9 mouse cellular contexts compared by ENCODE assay signal in genomic region chr4:152257070-152257469, GRCm38 (mm10). TPM values are rescaled to one million over a fixed set of nuclear protein-coding genes. Genes with fewer than 3 reads are reported as not detected.
A peak's percentile ranks its signal among the peaks of the same experiment; 100 is the strongest.
DNase-seq lines count a peak whose midpoint lies in the region; ATAC-seq lines count a peak whose summit lies in the region.
"Had no signal": no experiment of that assay in that cellular context is flagged by ENCODE, and none has a peak within 500 bp of the region (broad histone marks: within the 10 kb centered on the region; RNA-seq: fewer than 3 reads in every experiment).

No protein-coding gene starts in this region.

- peaks cover 9% of the 10 kb centered on the region for H3K36me3 ChIP-seq in midbrain, embryonic 14.5 days (ENCODE audit: control insufficient read depth, insufficient read depth, low read length)
- H3K36me3 ChIP-seq in midbrain, embryonic 11.5 days (ENCODE audit: control insufficient read depth, insufficient read depth, low read length), result peaks cover 2% of the 10 kb centered on the region; the same call in 1 of the 2 replicates
- 0 out of 2 replicates have a peak, but pooled peaks cover 13% of the 10 kb centered on the region for H3K36me3 ChIP-seq in hindbrain, embryonic 12.5 days

- peak; percentile 39 for DNase-seq in midbrain, embryonic 14.5 days
- DNase-seq in midbrain, embryonic 11.5 days (ENCODE audit: low spot score, missing footprints), result no peak
- peak; percentile 83 for DNase-seq in cerebellum, adult 9-11 months
- DNase-seq in heart, adult 8-10 months (ENCODE audit: low spot score), result peak; percentile 58
- DNase-seq in left cerebral cortex, postnatal 10 days (ENCODE audit: extremely low spot score in 1 of 2, low spot score in 2 of 2), result peak; percentile 79 to 86
- peak; percentile 85 for DNase-seq in right cerebral cortex, adult 18-20 months
- DNase-seq in retina, embryonic 14.5 days (ENCODE audit: low spot score), result no peak

- H3K4me2 ChIP-seq in midbrain, embryonic 14.5 days (ENCODE audit: low read length), result no peak overlapping the region
- no peak overlapping the region for H3K4me2 ChIP-seq in midbrain, embryonic 11.5 days
- H3K4me2 ChIP-seq in hindbrain, embryonic 12.5 days (replicated peaks), result no peak overlapping the region

- H3K27ac ChIP-seq in midbrain, embryonic 14.5 days (replicated peaks; ENCODE audit: low read depth, low read length), result no peak overlapping the region
- H3K27ac ChIP-seq in midbrain, embryonic 11.5 days (ENCODE audit: low read depth, low read length), result no peak overlapping the region
- H3K27ac ChIP-seq in hindbrain, embryonic 12.5 days, result no peak overlapping the region

- intact Hi-C loops in left cerebral cortex, postnatal 10 days (cut with DNase I), result no loop called here

- H3K4me1 ChIP-seq in midbrain, embryonic 14.5 days (ENCODE audit: control insufficient read depth, insufficient read depth, low read length), result no peaks in the 10 kb centered on the region
- no peaks in the 10 kb centered on the region for H3K4me1 ChIP-seq in midbrain, embryonic 11.5 days (ENCODE audit: control insufficient read depth, insufficient read depth, low read length)
- H3K4me1 ChIP-seq in hindbrain, embryonic 12.5 days, result peaks cover 12% of the 10 kb centered on the region; the same call in 1 of the 2 replicates

- H3K4me3 ChIP-seq in midbrain, embryonic 14.5 days (replicated peaks; ENCODE audit: low read depth, low read length), result no peak overlapping the region
- no peak overlapping the region for H3K4me3 ChIP-seq in midbrain, embryonic 11.5 days (ENCODE audit: low read depth, low read length)
- no peak overlapping the region for H3K4me3 ChIP-seq in hindbrain, embryonic 12.5 days

- no peak overlapping the region for H3K9ac ChIP-seq in midbrain, embryonic 14.5 days (replicated peaks; ENCODE audit: low read length)
- H3K9ac ChIP-seq in midbrain, embryonic 11.5 days (ENCODE audit: low read length), result no peak overlapping the region
- no peak overlapping the region for H3K9ac ChIP-seq in hindbrain, embryonic 12.5 days

- no peak for ATAC-seq in midbrain, embryonic 14.5 days (ENCODE audit: low FRiP score, low TSS enrichment)
- no peak for ATAC-seq in midbrain, embryonic 11.5 days (ENCODE audit: low FRiP score)
- ATAC-seq in hindbrain, embryonic 12.5 days (ENCODE audit: low FRiP score), result no peak

- no peaks in the 10 kb centered on the region for H3K27me3 ChIP-seq in midbrain, embryonic 14.5 days (ENCODE audit: control insufficient read depth, insufficient read depth, low read length)
- H3K27me3 ChIP-seq in midbrain, embryonic 11.5 days (ENCODE audit: control insufficient read depth, insufficient read depth, low read length), result no peaks in the 10 kb centered on the region
- no peaks in the 10 kb centered on the region; the same call in 1 of the 2 replicates for H3K27me3 ChIP-seq in hindbrain, embryonic 12.5 days

- H3K9me3 ChIP-seq in midbrain, embryonic 14.5 days (ENCODE audit: control insufficient read depth, low read length), result no peaks in the 10 kb centered on the region
- no peaks in the 10 kb centered on the region for H3K9me3 ChIP-seq in midbrain, embryonic 11.5 days (ENCODE audit: control insufficient read depth, low read length)
- no peaks in the 10 kb centered on the region for H3K9me3 ChIP-seq in hindbrain, embryonic 12.5 days (replicated peaks)

- WGBS in midbrain, embryonic 14.5 days, result 77% methylated on average over 6 of the region's 6 CpGs
- 84% methylated on average over 6 of the region's 6 CpGs for WGBS in midbrain, embryonic 11.5 days
- 68% methylated on average over 6 of the region's 6 CpGs for WGBS in hindbrain, embryonic 12.5 days

RNA-seq across cellular contexts. Expression of gene Gpr153, which starts 17.0 kb away (rescaled TPM):
- 14.0 and 15.2 TPM in 2 replicates for polyA plus RNA-seq in midbrain, embryonic 14.5 days (2014; fragmentation: Nextera tagmentation; extraction: Ambion mirVana)
- 7.4 and 9.5 TPM in 2 replicates for polyA plus RNA-seq in midbrain, embryonic 11.5 days (2014; fragmentation: Nextera tagmentation; extraction: Ambion mirVana)
- total RNA-seq in heart, adult 8-10 months (2022), result 10 to 100 TPM in 2 of 4 experiments, 1 to 10 TPM in 2; 5.6 to 11.9 (median 9.8) TPM
- 10 to 100 TPM; 32.9 to 35.7 TPM for total RNA-seq in left cerebral cortex, postnatal 10 days (2021)
- 13.1 and 16.2 TPM in 2 replicates for polyA plus RNA-seq in hindbrain, embryonic 12.5 days (2016; fragmentation: Nextera tagmentation; extraction: Ambion mirVana)

RNA-seq across cellular contexts. Expression of gene Hes3, which starts 34.4 kb away (rescaled TPM):
- 0.39 and 1.2 TPM in 2 replicates for polyA plus RNA-seq in midbrain, embryonic 14.5 days (2014; fragmentation: Nextera tagmentation; extraction: Ambion mirVana)
- 8.6 and 12.6 TPM in 2 replicates for polyA plus RNA-seq in midbrain, embryonic 11.5 days (2014; fragmentation: Nextera tagmentation; extraction: Ambion mirVana)
- total RNA-seq in heart, adult 8-10 months (2022), result not detected
- not detected for total RNA-seq in left cerebral cortex, postnatal 10 days (2021)
- 1.2 and 2.1 TPM in 2 replicates for polyA plus RNA-seq in hindbrain, embryonic 12.5 days (2016; fragmentation: Nextera tagmentation; extraction: Ambion mirVana)
- polyA plus RNA-seq: large intestine, adult 2 months had no signal

RNA-seq across cellular contexts. Expression of gene Icmt, which starts 40.0 kb away (rescaled TPM):
- polyA plus RNA-seq in midbrain, embryonic 14.5 days (2014; fragmentation: Nextera tagmentation; extraction: Ambion mirVana), result 14.9 and 23.7 TPM in 2 replicates
- polyA plus RNA-seq in midbrain, embryonic 11.5 days (2014; fragmentation: Nextera tagmentation; extraction: Ambion mirVana), result 18.1 and 19.8 TPM in 2 replicates
- total RNA-seq in heart, adult 8-10 months (2022), result 10 to 100 TPM; 25.2 to 36.4 (median 30.6) TPM
- total RNA-seq in left cerebral cortex, postnatal 10 days (2021), result 10 to 100 TPM; 31.7 to 32.3 TPM
- polyA plus RNA-seq in hindbrain, embryonic 12.5 days (2016; fragmentation: Nextera tagmentation; extraction: Ambion mirVana), result 25.3 and 25.6 TPM in 2 replicates

Comparison
In these comparisons a context has a peak if more than half of its experiments do, and no peak if none do; other contexts are left out.
1. DNase-seq: peak in midbrain, embryonic 14.5 days (single experiment), cerebellum, adult 9-11 months (single experiment), heart, adult 8-10 months (single experiment), left cerebral cortex, postnatal 10 days (2 of 2) and right cerebral cortex, adult 18-20 months (single experiment); none in midbrain, embryonic 11.5 days (single experiment) and retina, embryonic 14.5 days (single experiment).